Mouse (Mus musculus): ENCODE results near the gene Olfr429. TPM values are rescaled to one million over a fixed set of nuclear protein-coding genes. Genes with fewer than 3 reads are reported as not detected.

Gene Olfr429
- polyA plus RNA-seq, 1 experiment: not detected

DNA sequence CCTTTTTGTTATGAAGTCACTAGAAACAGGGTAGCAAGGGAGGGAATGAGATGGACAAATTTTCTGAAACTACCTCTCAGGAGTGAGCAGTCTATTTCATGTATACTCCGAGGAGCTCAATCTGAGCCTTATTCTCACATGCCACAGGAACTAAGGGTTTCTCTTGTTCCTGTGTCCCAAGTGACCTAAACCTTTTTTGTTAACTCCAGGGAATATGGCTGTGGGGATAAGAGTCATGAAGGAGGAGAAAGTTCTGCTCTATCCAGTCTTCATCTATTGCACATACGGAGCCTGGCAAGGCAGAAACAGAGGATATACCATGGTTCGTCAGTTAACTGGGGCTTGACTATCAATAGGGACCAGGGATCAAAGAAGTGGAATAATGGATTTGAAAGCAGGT, 17.8 kb upstream of the Olfr429 start, which contains the start of gene Olfr430:
Olfr430 (plus strand) TSS at position 301 of the 400 bp plus-strand sequence.
- Histone ChIP-seq H3K36me3 (ENCODE audit: control insufficient read depth, insufficient read depth, low read length) (no peaks in the 10 kb centered on the region), H3K27me3 (ENCODE audit: control insufficient read depth, insufficient read depth, low read length) (no peaks in the 10 kb centered on the region), H3K4me3 (ENCODE audit: control insufficient read depth, low read depth, low read length) (no peak within 1 kb of the TSS), H3K27ac (ENCODE audit: control insufficient read depth, insufficient read depth, low read depth, low read length) (no peak within 1 kb of the TSS), H3K4me1 (ENCODE audit: control insufficient read depth, insufficient read depth, low read length) (no peaks in the 10 kb centered on the region)
- no peak for TF ChIP-seq CTCF (IDR thresholded peaks at IDR 0.05; ENCODE audit: control insufficient read depth, insufficient read depth, insufficient replicate concordance, low read depth, low read length)
- no peak for TF ChIP-seq POLR2A (IDR thresholded peaks at IDR 0.05; ENCODE audit: control insufficient read depth, low read depth, low read length)

DNA sequence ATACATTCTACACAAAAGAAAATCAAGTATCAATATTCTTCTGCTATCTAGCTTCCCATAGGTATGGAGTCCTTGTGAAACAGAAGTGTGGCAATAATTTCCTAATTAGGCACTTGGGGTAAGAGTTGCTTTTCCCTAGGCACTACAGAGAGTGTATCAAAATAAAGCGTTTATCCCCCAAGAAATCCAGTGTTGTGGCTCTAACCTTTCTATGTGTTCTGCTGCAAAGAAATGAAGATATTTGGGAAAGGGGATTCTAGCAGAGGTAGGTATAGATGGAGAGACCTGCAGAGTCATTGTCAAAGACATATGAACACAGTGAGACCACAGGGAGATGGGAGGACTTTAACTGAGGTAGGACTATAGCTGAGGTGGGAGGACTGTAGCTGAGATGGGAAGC, 12.5 kb downstream of the Olfr429 start, which contains the start of gene Olfr427:
Olfr427 (plus strand) TSS at position 301 of the 400 bp plus-strand sequence.
- Histone ChIP-seq H3K4me1 (ENCODE audit: control insufficient read depth, insufficient read depth, low read length) (no peaks in the 10 kb centered on the region), H3K4me3 (ENCODE audit: control insufficient read depth, low read depth, low read length) (no peak within 1 kb of the TSS), H3K27me3 (ENCODE audit: control insufficient read depth, insufficient read depth, low read length) (no peaks in the 10 kb centered on the region), H3K27ac (ENCODE audit: control insufficient read depth, insufficient read depth, low read depth, low read length) (no peak within 1 kb of the TSS), H3K36me3 (ENCODE audit: control insufficient read depth, insufficient read depth, low read length) (no peaks in the 10 kb centered on the region)
- TF ChIP-seq CTCF (IDR thresholded peaks at IDR 0.05; ENCODE audit: control insufficient read depth, insufficient read depth, insufficient replicate concordance, low read depth, low read length) (no peak), POLR2A (IDR thresholded peaks at IDR 0.05; ENCODE audit: control insufficient read depth, low read depth, low read length) (no peak)

GRCm38 (mm10) chr1:174103735-174104134, 19.6 kb downstream of the Olfr429 start:
- H3K27me3 ChIP-seq (ENCODE audit: control insufficient read depth, insufficient read depth, low read length): no peaks in the 10 kb centered on the region
- H3K4me3 ChIP-seq (ENCODE audit: control insufficient read depth, low read depth, low read length): no peak overlapping the region
- no peaks in the 10 kb centered on the region for H3K36me3 ChIP-seq (ENCODE audit: control insufficient read depth, insufficient read depth, low read length)
- TF ChIP-seq POLR2A (IDR thresholded peaks at IDR 0.05; ENCODE audit: control insufficient read depth, low read depth, low read length) (no peak), CTCF (IDR thresholded peaks at IDR 0.05; ENCODE audit: control insufficient read depth, insufficient read depth, insufficient replicate concordance, low read depth, low read length) (no peak)
- no peaks in the 10 kb centered on the region for H3K4me1 ChIP-seq (ENCODE audit: control insufficient read depth, insufficient read depth, low read length)
- H3K27ac ChIP-seq (ENCODE audit: control insufficient read depth, insufficient read depth, low read depth, low read length): no peak overlapping the region

- H3K4me1 ChIP-seq (ENCODE audit: control insufficient read depth, insufficient read depth, low read length): no peaks in the 10 kb centered on the region
- TF ChIP-seq CTCF (IDR thresholded peaks at IDR 0.05; ENCODE audit: control insufficient read depth, insufficient read depth, insufficient replicate concordance, low read depth, low read length): no peak
Measured at GRCm38 (mm10) chr1:174121062-174121461, 36.9 kb downstream of the Olfr429 start, which contains the start of gene Olfr231. TSS of gene Olfr231 (minus strand) at chr1:174121162.

DNA sequence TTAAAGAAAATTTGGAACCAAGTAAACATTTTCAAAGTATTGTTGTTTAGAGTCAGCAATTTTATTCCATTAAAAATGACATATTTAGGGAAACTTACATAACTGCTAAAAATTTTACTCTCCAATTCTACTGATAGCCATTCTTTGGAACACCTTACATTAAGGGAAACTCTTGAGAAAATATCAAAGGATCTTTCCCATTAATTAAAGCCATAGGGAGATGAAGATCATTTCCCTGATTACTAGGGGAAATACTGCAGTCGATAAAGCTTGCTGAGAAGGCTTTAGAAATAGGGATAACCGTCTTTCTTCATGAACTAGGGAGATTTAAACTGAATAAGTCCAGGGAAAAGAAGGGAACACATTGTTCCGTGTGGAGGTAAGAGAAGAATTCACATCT, 47.1 kb downstream of the Olfr429 start, which contains the start of gene Olfr424:
Olfr424 (plus strand) TSS at position 301 of the 400 bp plus-strand sequence.
- TF ChIP-seq CTCF (IDR thresholded peaks at IDR 0.05; ENCODE audit: control insufficient read depth, insufficient read depth, insufficient replicate concordance, low read depth, low read length): no peak
- no peak for TF ChIP-seq POLR2A (IDR thresholded peaks at IDR 0.05; ENCODE audit: control insufficient read depth, low read depth, low read length)
- H3K36me3 ChIP-seq (ENCODE audit: control insufficient read depth, insufficient read depth, low read length): no peaks in the 10 kb centered on the region
- no peak within 1 kb of the TSS for H3K4me3 ChIP-seq (ENCODE audit: control insufficient read depth, low read depth, low read length)
- H3K27me3 ChIP-seq (ENCODE audit: control insufficient read depth, insufficient read depth, low read length): no peaks in the 10 kb centered on the region
- no peak within 1 kb of the TSS for H3K27ac ChIP-seq (ENCODE audit: control insufficient read depth, insufficient read depth, low read depth, low read length)
- H3K4me1 ChIP-seq (ENCODE audit: control insufficient read depth, insufficient read depth, low read length): no peaks in the 10 kb centered on the region

More at GRCm38 (mm10) chr1:174121062-174121461, 36.9 kb downstream of the Olfr429 start, which contains the start of gene Olfr231:
- no peaks in the 10 kb centered on the region for H3K36me3 ChIP-seq (ENCODE audit: control insufficient read depth, insufficient read depth, low read length)
- no peak within 1 kb of the TSS for H3K27ac ChIP-seq (ENCODE audit: control insufficient read depth, insufficient read depth, low read depth, low read length)
- no peaks in the 10 kb centered on the region for H3K27me3 ChIP-seq (ENCODE audit: control insufficient read depth, insufficient read depth, low read length)
- no peak within 1 kb of the TSS for H3K4me3 ChIP-seq (ENCODE audit: control insufficient read depth, low read depth, low read length)

GRCm38 (mm10) chr1:174131999-174132398, 47.9 kb downstream of the Olfr429 start:
- H3K27ac ChIP-seq (ENCODE audit: control insufficient read depth, insufficient read depth, low read depth, low read length): no peak overlapping the region
- TF ChIP-seq CTCF (IDR thresholded peaks at IDR 0.05; ENCODE audit: control insufficient read depth, insufficient read depth, insufficient replicate concordance, low read depth, low read length) (no peak), POLR2A (IDR thresholded peaks at IDR 0.05; ENCODE audit: control insufficient read depth, low read depth, low read length) (no peak)
- no peaks in the 10 kb centered on the region for H3K27me3 ChIP-seq (ENCODE audit: control insufficient read depth, insufficient read depth, low read length)
- no peak overlapping the region for H3K4me3 ChIP-seq (ENCODE audit: control insufficient read depth, low read depth, low read length)
- no peaks in the 10 kb centered on the region for H3K4me1 ChIP-seq (ENCODE audit: control insufficient read depth, insufficient read depth, low read length)
- no peaks in the 10 kb centered on the region for H3K36me3 ChIP-seq (ENCODE audit: control insufficient read depth, insufficient read depth, low read length)

Other genes starting within 250 kb of the Olfr429 start
- 0.05 TPM in 1 of 2 replicates, not detected in the other for gene Ifi211, start 171.3 kb upstream of the Olfr429 start, polyA plus RNA-seq (2012; rRNA removed)
- gene Mndal, start 141.8 kb upstream of the Olfr429 start, polyA plus RNA-seq (2012; rRNA removed): 0.13 and 0.35 TPM in 2 replicates
- 0.42 and 0.74 TPM in 2 replicates for gene Ifi203, start 141.7 kb upstream of the Olfr429 start, polyA plus RNA-seq (2012; rRNA removed)
- gene Ifi202b, start 101.6 kb upstream of the Olfr429 start, polyA plus RNA-seq (2012; rRNA removed): not detected in 2 replicates
- gene Ifi205, start 52.5 kb upstream of the Olfr429 start, polyA plus RNA-seq (2012; rRNA removed): 0.11 and 0.14 TPM in 2 replicates
- not detected in 2 replicates for gene Olfr433, start 43.6 kb upstream of the Olfr429 start, polyA plus RNA-seq (2012; rRNA removed)
- not detected in 2 replicates for gene Olfr432, start 35.1 kb upstream of the Olfr429 start, polyA plus RNA-seq (2012; rRNA removed)
- gene Olfr430, start 17.7 kb upstream of the Olfr429 start, polyA plus RNA-seq (2012; rRNA removed): not detected in 2 replicates
- not detected in 2 replicates for gene Olfr427, start 12.6 kb downstream of the Olfr429 start, polyA plus RNA-seq (2012; rRNA removed)
- gene Olfr231, start 36.8 kb downstream of the Olfr429 start, polyA plus RNA-seq (2012; rRNA removed): 0.12 TPM in 1 of 2 replicates, not detected in the other
- gene Olfr424, start 47.2 kb downstream of the Olfr429 start, polyA plus RNA-seq (2012; rRNA removed): not detected in 2 replicates
- not detected in 2 replicates for gene Olfr420, start 71.3 kb downstream of the Olfr429 start, polyA plus RNA-seq (2012; rRNA removed)
- gene Spta1, start 88.4 kb downstream of the Olfr429 start, polyA plus RNA-seq (2012; rRNA removed): 4.4 and 5.2 TPM in 2 replicates
- not detected in 2 replicates for gene Olfr419, start 167.7 kb downstream of the Olfr429 start, polyA plus RNA-seq (2012; rRNA removed)
- gene Mptx1, start 246.2 kb downstream of the Olfr429 start, polyA plus RNA-seq (2012; rRNA removed): not detected in 2 replicates

Data from testis, adult 2 months (tissue).